Mouse (Mus musculus) testis, postnatal 14 days (tissue): Measurements from ENCODE around the gene Mdh1b.
A peak's percentile ranks its signal among the peaks of the same experiment; 100 is the strongest.

Source experiments
- DNase-seq: peaks from one replicate; pipeline ENCODE4 v3.0.0; 2021; ENCODE audit warnings: low spot score

The Mdh1b gene

DNA sequence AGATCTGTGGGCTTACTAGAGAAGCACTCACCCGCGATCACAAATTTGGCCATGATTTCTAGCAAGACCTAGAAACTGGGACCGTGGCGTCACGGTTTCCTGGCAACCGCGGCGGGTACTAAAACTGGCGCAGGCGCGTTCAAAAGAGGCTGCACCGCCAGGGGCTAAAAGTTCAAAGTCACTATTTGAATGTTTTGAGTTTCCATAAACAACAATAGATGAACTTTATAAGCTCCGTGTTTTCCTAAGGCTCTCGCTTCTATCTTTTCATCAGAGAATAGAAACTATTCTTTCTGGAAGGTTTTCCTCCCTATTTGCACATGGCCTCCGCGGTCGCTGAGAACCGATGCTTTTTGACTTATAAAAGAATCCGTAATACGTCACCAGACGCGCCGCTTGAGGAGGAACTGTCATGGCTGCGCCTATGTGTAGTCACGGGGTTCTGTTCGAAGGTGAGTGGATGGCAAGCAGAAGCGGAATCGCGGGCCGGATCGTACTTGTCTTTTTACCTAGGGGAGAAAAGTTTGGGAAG lies at the start of gene Mdh1b, which contains the start of gene Fastkd2:
TSS of gene Mdh1b (minus strand) at position 79 of the 532 bp plus-strand sequence.
TSS of gene Fastkd2 (plus strand) at position 375 of the 532 bp plus-strand sequence.
- DNase-seq, result peak; percentile 92

DNA sequence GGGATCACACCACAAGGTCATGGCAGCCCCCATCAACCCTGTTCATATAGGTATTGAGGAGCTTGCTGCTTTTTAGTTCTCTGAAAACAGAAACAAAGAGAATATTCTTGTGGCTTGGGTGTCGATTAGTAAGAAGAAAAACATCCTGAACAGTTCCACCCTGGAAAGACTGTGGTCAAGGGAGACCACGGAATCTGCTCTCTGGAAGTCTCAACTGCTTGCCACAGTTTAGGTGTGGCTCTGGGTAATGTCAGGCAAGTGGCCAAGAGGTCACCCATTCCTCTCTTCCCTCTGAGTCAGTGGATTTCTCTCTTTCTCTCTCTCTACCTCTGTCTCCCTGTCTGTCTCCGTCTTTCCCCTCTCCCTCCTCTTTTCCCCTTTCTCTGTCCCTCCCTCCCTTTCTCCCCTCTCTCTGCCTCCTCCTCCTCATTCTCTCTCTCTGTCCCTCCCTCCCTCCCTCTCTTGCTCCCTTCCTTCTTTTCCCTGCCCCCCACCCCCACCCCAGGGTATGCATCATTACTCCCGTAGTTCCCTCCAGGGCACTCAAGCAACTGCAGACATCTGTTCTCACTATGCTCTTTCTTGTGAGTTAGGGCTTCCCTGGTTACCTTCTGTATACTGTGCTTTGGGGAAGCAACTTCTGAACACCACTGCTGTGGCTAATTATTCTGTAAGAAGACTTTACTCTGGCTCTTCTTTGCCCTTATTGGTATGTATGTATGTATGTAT lies 46.9 kb upstream of the Mdh1b start:
- no peak for DNase-seq

DNA sequence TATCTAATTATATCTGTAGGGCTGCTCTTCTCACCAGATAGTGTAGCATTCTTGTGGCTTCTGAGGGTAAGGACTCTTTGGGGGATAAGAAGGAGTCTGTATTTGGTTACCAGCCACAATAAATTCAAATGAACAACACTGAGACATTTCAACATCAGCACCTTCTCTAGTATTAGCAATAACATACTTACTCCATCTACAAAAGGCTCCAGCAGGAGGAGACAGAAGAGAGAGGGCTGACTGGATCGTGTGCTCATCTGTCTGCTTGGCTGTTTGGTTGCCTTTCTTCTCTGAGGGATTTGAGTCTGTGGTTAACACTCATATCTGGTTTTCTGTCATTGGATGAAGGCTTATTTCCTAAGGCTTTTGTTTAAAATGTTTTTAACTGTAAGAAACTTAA lies 46.3 kb upstream of the Mdh1b start:
- DNase-seq, result no peak

DNA sequence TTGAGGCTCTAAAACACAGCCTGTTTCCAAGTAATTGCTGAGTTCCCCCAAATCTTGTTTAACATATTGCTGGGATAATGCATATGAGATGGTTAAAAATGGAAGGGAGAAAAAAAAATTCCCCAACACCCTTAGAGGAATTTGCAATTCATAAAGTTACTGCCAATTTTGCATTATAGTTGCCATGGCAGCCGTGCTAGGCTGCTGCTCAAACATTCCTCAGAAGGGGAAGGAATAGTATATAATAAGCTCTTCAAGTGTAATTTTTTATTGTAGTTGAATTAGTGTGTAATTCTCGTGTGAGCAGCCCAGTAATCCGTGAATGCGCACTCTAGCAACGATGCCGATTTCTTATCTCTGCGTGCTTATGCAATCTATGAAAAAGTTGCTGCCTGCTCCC lies 40.2 kb upstream of the Mdh1b start:
- no peak for DNase-seq

DNA sequence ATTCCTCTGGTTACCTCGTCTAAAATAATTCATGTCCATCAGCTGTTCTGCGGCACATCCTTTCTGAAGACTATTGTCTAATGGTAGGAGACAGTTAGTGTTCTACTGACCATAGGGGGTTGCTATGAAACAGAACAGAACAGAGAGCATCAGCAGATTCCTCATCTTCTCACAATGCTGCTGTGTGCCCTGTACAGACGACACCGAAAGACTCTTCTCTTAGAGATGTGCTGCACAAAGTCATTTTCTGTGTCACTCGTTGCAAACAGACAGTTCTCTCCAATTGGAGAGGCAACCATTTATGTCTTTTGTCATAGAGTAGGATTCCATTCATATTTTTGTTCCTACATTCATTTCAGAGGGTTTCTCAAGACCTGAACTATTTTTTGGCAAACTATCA lies 39.0 kb upstream of the Mdh1b start, which contains the start of gene 4933402D24Rik:
TSS of gene 4933402D24Rik (minus strand) at position 101 of the 400 bp plus-strand sequence.
- no peak for DNase-seq

DNA sequence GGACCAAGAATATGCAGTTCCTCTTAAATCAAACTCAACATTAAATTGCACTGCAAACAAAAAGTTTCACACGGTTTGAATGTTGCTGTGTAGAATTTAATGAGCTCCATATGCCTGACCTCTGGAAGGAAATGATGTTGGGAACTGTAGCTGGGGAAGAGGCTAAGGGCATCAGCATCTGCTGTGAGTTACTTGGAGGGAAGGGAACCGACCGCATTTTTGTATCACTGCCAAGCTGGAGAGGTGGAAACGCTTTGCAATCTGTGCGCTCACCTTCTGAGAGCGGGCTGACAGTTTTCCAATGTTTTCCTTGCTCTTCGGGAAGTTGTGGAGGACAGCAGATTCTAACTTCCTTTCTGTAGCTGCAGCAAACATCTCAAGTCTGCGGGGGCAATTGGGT lies 38.0 kb upstream of the Mdh1b start:
- no peak for DNase-seq

DNA sequence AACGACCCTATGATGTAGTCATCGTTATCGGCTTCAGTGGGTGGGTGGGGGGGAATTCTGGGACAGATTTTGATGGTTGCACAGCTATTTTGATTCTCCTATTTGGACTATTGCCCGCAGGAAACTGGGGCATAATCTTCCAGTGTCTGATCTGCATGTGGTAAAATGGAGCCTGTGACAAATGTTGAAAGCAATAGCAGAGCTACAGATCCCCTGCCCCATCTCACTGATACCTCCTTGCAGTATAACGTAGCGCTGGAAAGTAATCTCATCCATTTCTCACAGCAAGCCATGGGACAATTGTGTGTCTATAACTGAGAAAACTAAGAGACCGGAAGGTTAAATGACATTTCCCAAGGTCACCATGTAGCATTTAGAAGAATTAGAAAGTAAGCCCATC lies 34.3 kb upstream of the Mdh1b start:
- DNase-seq, result no peak

DNA sequence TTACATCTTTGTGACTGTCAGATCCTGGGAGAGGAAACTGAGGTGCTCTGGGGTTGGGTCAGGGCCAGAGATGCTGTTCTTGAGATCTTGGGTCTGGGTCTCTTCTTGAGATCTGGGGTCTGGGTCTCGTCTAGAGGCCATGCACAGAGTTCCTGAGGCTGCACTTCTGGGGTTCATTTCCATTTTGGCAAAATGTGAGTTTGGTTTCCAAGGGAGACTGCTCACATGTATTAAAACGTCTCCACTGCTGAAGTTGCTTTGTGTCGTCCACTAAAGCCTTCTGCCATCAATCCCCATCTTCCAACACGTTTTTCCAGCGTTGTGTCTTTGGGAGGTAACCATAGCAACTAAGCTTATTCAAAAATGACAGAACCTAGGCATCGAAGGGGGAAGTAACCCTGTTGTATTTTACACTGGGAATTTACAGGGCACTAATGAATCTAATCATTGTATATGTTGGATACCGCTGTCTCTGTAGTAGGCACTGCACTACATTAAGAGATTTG lies 33.8 kb upstream of the Mdh1b start:
- no peak for DNase-seq

DNA sequence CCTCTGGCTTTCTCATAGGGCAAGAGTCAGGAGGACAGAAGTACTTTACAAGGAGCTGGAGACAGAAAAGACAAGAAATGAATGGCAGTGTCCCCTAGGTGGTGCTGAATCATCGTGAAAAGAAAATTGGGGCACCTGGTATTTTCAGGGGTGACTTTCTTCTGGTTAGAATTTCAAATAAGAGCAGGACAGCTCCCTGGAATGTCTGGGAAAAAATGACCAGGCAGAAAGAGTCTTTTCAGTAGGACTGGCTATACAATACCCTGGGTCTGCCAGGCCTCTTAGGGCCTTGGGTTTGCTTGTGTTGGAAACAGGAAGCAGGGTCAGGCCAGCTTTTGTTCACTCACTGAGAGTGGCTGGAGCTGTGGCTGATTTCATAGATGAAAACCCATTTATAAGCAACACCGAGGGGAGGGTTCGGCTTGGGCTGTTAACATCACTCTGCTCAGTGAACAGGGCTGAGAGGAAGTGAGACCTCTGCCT lies 33.1 kb upstream of the Mdh1b start:
- DNase-seq, result no peak

DNA sequence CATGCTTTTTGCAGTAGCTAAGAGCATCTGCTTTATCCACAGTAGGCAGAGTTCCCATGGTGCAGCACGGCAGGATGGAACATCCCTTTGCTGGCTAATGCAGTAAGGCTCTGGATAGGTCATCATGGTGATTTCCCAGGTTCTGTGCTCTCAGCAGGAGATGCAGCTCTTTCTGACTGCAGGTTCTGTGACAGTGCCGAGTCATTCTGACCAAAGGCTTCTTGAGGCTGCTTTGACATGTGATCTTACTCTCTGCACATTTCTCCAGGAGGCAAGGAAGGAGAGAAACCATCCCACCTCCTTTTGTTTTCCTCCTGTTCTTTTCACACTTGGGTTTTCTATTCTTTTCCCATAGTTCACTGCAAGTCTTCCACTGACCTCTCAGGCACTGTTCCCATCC lies 25.9 kb upstream of the Mdh1b start:
- DNase-seq, result no peak

DNA sequence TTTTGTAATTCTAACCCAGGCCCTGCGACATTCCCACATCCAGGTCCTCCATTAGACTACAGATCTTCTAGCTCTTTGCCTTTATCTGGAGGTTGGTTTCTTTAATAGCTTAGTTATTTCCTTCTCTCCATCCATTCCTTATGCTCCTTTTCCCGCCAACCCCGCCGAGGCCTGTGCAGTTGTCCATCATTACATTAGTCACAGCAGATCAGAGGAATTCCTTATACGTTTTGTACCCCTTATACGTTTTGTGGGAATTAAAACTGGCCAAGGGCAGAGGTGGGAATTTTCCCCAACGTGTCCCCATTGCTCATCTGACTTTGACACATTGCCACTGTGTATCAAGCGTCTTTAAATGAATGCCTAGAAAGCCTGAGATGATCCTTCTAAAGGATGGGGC lies 322 bp downstream of the Mdh1b start:
- no peak for DNase-seq

DNA sequence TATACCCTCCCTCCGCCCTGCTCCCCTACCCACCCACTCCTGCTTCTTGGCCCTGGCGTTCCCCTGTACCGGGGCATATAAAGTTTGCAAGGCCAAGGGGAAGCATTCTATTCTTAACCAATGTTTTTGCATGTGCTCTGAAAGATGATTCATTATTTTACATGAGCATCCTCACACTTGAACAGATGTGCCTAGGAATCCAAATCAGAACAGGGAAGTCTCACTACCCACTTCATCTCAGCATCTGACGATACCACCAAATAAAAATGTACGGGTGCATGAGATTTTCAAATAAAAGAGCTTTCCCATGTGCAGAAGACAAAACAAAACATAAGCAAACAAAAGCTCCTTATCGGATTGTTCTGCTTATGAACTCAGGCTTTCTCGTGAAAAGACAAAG lies 10.0 kb downstream of the Mdh1b start:
- DNase-seq, result no peak

DNA sequence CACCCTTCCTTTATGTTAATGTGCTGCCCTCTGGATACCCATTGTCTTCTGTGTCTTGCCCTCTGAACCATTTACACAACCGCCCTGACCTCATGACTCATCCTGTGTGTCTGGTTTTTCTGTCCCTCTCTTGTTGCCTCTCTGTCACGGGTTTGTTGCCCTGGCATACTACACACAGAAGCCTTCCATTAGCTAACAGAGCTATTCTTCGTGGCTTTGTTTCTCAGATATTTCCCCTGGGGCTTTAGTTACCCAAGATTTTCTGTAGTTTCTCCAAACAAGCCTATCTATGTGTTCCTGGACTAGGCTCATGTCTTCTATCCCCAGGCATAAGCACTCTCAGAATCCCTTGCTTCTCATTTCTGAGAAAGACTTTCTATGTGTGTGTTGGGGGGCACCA lies 21.2 kb downstream of the Mdh1b start:
- no peak for DNase-seq

DNA sequence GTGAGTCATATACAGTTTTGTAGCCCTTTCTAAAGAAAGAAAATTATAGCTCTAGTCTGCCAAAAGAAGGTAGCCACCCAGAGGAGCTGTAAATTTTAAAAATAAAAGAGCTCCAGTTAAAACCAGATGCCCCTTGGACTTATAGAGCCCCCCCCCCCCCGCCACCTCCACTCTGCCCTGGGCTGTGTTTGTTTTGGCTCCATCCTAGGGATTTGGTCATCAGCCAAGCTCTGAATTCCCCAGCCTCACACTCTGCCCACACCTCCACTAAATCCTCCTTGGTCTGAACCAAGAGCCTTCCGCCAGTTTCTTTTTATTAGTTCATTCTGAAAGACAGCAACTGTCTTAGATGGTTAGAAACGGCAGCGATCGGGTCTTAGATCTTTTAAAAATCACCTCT lies 24.4 kb downstream of the Mdh1b start:
- DNase-seq, result no peak

DNA sequence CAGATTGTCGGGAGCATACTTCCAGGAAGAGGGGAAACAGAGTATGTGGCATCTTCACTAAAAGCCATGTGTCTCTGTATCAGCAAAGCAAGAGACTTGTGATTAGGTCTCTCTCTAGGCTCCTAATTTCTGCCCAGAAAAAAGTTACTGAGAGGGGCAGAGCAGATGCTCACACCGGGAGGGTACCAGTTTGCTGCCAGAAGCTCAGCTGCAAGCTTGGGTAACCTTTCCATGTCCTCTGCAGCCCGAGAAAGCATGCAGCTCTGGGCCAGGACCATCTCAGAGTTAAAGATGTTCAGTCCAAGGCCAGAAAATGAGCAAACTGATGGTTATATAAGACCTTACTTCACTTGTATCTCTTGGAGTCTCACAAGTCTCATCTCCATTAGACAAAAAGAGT lies 33.3 kb downstream of the Mdh1b start:
- no peak for DNase-seq

DNA sequence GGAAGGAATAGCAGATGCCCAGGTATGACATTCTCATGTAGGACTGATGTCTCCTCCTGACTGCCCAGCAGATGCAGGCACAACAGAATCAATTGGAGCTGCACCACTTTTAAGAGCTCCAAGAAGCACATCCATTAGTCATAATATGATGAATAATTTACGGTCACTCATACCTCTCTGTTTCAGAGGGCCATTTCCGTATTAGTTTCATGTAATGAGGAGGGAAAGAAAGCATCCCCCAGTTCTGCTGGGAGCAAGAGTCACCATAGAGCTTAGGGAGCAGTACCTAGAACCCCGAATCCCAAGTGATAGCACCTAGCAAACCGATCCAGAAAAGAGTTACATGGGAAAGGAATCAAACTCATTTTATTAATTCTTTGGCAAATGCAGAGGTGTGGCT lies 43.3 kb downstream of the Mdh1b start, which contains the start of gene Dytn:
TSS of gene Dytn (minus strand) at position 101 of the 400 bp plus-strand sequence.
- DNase-seq, result no peak

DNA sequence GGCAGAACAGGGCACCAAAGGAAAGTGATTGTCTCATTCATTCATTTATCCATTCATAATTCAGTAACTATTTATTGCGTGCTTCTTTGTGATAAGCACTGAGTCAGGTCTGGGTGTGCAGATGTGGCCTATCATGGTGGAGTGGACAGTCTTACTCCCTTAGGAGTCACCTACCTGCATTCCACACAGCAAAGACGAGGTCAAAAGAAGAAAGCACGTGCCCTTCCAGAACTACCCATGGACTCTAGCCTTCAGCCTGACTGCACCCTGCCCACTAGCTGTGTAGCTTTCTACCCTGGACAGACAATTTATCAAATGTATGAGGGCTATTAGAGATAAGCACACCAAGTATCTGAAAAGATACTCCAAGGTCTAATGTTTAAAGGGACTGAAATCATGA lies 54.1 kb downstream of the Mdh1b start:
- no peak for DNase-seq

DNA sequence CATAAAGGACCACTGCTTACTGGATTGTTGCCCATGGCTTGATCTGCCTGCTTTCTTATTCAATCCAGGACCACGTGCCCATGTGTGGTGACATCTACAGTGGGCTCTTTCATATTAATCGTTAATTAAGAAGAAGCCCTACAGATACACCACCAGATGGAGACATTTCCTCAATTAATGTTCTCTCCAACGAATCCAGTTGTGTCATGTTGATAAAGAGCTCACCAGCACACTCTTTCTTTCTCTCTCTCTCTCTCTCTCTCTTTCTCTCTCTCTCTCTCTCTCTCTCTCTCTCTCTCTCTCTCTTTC lies 61.3 kb downstream of the Mdh1b start:
- no peak for DNase-seq

DNA sequence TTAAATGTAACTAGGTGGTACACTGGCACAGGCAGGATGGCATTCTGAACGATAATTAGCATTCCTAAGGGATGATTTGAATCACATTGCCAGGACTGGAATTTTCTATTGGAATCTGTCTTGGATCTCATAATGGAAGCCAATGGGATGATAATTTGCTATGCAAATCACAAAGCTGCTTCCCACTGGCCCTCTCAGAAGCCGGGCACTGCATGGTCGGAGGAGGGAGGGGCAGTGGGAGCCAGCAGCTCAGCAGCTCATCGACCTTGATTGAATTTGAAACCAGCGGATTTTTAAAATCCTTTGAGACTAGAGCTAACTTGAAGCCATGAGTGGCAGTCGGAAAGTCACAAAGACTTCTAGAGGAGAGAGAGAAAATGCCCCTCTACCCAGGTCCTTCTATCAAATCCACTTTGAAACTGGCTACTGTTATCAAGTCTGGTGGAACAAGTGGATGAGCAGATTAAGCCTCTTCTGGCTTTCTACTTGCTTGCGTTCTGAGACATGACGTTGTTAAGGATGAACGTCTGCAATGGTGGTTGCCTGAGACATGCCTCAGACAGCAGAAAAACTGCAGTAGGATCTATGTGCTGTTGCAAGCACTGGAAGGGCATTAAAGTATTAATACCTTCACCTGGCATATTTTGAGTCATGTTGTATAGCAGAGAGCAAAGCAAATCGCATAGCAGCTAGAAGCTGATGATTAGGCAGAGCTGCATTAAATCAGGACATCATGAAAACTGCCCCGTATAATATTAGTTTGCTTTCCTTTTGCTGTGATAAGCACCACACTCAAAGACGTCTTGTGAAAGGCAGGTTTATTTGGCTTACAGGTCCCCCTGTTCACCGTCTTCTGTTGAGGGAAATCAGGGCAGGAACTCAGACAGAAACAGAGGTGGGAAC lies 61.9 kb downstream of the Mdh1b start:
- DNase-seq, result no peak

DNA sequence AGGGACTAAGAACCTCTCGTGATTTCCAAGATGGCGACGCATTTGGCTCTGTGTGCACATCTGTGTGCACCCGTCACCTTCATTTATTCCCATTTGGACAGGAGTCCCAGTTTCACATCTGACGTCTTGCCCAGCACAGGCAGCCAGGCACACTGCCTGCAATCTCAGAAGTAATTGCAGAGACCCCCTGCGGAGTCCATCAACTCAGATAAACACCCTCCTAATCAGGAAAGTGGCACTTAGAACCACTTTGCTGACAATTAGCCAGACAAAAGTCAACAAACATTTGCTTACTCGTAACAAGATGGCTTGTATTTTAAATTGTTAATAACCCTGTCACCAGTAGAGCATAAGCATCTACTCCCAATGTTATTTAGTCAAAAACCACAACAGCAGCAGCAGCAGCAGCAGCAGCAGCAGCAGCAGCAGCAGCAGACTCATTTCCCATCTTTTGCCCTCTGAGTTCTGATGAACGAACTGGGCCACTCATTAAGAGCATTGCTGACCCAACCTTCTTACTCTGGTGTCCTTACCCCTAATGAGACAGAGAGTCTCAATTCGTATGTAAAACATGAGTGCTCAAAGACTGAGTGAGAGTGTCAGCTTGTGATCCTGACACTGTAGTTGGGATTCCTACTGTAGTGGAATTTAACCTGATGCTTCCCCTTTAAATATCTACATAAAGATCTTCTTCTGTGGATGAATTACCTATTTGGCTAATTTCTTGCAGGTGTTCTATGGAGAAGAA lies 62.7 kb downstream of the Mdh1b start:
- DNase-seq, result no peak

DNA sequence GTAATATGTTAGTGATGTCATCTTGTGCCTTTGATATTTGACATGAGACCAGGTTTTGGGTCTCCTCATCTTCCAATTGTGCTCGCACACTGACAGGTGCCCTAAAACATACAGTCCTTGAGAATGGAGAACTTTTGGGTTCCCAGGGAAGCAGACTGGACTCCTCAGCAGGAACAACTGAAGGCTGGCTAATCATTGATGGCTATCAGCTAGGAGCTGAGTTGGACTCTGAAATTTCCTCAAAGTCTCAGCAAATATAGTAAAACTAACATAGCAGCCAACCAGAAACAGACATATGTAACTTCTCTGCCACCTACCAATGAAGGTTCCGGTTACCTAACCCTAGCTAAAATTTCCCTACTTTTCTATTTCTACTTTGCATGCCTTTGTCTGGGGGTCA lies 64.0 kb downstream of the Mdh1b start:
- no peak for DNase-seq

DNA sequence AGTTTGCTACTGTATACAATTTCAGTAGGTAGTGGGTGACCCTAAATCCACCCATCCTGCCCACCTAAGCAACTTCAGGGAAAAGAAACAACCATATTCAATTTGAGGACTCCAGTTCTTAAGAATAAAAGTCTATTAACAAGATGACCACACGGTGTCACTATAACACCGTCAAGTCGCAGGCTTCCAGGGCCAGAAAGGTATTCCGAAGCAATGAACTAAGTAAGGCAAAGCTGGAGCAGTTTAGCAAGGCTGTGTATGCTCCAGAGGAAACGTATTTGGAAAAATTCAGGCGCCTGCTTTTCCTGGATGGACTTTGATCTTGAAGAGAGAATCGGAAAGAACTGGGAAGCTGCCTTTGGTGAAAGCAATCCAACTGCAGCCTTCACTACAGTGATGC lies 70.5 kb downstream of the Mdh1b start:
- DNase-seq, result no peak
